Mouse (Mus musculus) bone marrow, adult 2 months (tissue): ENCODE measurements around the gene Mfsd5. TPM values are rescaled to one million over a fixed set of nuclear protein-coding genes. Genes with fewer than 3 reads are reported as not detected.

Source experiments
- H3K27ac ChIP-seq: fragments of 200-500 bp; 2 replicates; pipeline ENCODE4 v1.5.1; 2012; ENCODE audit warnings: low read depth, mild to moderate bottlenecking, control low read depth, inconsistent platforms, low read length; ENCODE audit not compliant: control insufficient read depth, poor library complexity, insufficient read depth
- H3K4me1 ChIP-seq: fragments of 200-500 bp; 2 replicates; pipeline ENCODE4 v1.6.1; 2011; ENCODE audit warnings: low read length; ENCODE audit not compliant: control insufficient read depth, insufficient read depth
- H3K4me3 ChIP-seq: fragments of 200-500 bp; replicated peaks from 2 replicates; pipeline ENCODE3; 2011; ENCODE audit warnings: mild to moderate bottlenecking, low read depth, low read length, control low read depth; ENCODE audit not compliant: control insufficient read depth
- CTCF ChIP-seq: fragments of 200-500 bp; IDR thresholded peaks from 2 replicates; pipeline ENCODE4 v1.5.1; 2011; ENCODE audit warnings: low read length, control low read depth; ENCODE audit not compliant: control insufficient read depth, insufficient read depth
- POLR2A ChIP-seq: fragments of 200-500 bp; IDR thresholded peaks from 2 replicates; pipeline ENCODE4 v1.6.1; 2011; ENCODE audit warnings: low read depth, mild to moderate bottlenecking, control low read depth, low read length, borderline replicate concordance; ENCODE audit not compliant: control insufficient read depth
- WGBS: fragments of 180-500 bp; shearing (Covaris S2); methylation state at CpG from one replicate; pipeline ENCODE4 v1.1.7; 2018; 5-methylcytosine and 5-hydroxymethylcytosine counted together
- polyA plus RNA-seq: library from polyadenylated mRNA; stranded (reverse); fragments of >200 nt; gene quantifications from 2 replicates; pipeline ENCODE4 v1.2.4, GENCODE M21; 2011; ENCODE audit warnings: low replicate concordance; ENCODE audit not compliant: missing spikeins, insufficient read depth, insufficient read length

Mfsd5 gene
- polyA plus RNA-seq, 1 experiment = 13.5 TPM

DNA sequence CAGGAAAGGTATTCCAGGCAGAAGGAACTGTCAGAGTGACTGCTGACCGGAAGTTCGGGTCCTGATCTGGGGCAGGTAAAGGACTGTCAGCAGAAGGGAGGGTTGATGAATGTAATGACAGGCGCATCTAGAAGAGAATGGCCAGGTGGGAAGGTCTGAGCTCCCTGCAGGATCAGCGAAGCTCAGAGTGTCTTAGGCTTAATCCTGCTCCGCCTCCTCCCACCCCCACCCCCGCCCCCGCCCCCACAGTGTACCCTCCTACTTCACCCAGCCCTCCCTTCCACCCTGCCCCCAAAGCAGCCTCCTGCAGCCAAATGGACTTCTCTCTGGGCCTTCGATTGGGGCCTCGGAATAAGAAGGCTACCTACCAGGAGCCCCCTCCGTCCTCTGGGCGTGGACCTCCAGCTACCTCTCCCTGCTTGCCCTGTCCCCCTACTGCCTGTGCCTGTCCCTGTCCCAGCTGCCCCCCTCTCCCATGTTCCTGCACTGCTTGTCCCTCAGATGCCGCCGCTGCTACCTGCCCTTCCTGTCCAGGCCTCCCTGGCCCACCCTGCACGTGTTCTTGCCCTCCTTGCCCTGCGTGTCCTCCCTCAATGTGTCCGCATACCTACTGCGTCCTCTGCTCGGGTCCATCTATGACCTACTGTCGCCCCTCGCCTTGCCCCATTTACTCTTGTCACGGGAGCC lies 8.8 kb upstream of the Mfsd5 start, which contains the start of gene Gm9918:
TSS of gene Gm9918 (plus strand) at position 290 of the 687 bp plus-strand sequence.
- 75% methylated on average over 21 of the region's 21 CpGs for WGBS
- Histone ChIP-seq H3K4me3 (no peak within 1 kb of the TSS), H3K27ac (no peak within 1 kb of the TSS), H3K4me1 (no peaks in the 10 kb centered on the region)
- TF ChIP-seq POLR2A = no peak
- no peak for TF ChIP-seq CTCF

DNA sequence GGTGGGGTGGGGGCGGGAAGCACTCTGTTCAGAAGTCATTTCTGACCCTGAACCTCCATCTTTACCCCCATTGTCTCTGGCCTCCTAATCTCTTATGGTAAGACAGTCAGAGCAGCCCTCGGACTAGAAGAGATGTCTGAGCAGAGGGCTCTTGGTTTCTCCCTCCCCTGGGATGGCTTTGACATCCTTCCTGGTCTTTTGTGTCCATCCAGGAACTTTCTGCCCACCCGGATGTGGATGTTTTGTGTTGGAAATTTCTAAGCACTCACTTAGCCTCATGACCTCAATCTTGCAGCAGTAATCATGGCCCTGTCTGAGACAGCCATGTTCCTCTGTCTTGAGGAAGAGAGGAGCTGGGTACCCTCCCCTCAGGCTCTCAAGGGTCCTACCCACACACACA lies 7.8 kb upstream of the Mfsd5 start:
- 46% methylated on average over 3 of the region's 3 CpGs for WGBS
- no peak overlapping the region for H3K4me3 ChIP-seq
- TF ChIP-seq CTCF (no peak), POLR2A (no peak)
- no peak overlapping the region for H3K27ac ChIP-seq
- no peaks in the 10 kb centered on the region for H3K4me1 ChIP-seq

DNA sequence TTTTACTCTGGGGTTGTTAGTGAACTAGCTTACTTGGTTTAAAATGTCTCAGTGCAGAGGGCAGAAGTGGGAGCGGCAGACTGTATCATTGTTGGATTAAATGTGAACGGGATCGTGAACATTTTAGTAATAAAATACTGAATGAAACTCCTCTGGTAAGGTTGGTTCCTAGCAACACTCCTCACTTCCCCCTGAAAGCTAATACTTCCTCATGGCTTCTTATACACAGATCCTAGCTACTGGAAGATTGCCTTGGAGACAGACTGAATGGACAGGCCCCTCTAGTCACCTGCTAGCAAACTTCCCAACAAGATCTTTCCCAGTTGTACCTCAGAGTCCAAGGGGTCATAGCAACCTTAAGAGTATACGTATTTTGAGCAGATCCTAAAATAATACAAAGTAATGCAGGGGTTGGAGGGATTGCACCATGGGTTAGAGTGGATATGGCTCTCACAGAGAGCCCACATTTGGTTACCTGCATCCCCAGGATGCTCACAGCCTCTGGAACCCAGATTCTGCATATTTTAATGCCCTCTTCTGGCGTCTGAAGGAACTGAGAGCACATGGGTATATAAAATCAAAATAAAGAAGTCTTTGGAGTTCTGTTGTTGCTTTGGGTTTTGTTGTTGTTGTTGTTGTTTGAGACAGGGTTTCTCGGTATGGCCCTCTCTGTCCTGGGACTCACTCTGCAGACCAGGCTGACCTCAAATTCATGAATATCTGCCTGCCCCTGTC lies 5.1 kb upstream of the Mfsd5 start:
- TF ChIP-seq POLR2A = no peak
- TF ChIP-seq CTCF = no peak
- no peaks in the 10 kb centered on the region for H3K4me1 ChIP-seq
- 70% methylated on average over 6 of the region's 6 CpGs for WGBS
- H3K4me3 ChIP-seq = no peak overlapping the region
- no peak overlapping the region for H3K27ac ChIP-seq

DNA sequence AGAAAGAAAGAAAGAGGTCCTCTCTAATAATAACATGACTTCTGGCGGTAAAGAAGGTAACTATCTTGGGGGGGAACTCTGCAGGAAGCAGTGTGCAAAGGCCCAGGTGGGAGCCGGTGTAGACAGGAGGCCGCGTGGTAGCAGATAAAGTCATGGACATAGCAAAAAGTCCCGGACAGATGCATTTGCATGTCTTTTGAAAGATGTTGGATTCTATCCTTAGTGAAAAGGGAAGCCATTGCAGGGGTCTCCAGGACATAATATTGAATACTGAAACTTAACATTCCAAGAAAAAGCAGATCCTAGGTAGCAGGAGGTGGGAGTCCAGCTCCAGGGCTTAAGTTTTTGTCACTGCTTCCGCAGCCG lies 545 bp upstream of the Mfsd5 start:
- Histone ChIP-seq H3K4me3 (peak overlapping the region; percentile 75), H3K4me1 (peaks cover 6% of the 10 kb centered on the region; the same call in 1 of the 2 replicates), H3K27ac (peak overlapping the region; percentile 66)
- 34% methylated on average over 7 of the region's 7 CpGs for WGBS
- TF ChIP-seq POLR2A = no peak
- TF ChIP-seq CTCF = no peak

DNA sequence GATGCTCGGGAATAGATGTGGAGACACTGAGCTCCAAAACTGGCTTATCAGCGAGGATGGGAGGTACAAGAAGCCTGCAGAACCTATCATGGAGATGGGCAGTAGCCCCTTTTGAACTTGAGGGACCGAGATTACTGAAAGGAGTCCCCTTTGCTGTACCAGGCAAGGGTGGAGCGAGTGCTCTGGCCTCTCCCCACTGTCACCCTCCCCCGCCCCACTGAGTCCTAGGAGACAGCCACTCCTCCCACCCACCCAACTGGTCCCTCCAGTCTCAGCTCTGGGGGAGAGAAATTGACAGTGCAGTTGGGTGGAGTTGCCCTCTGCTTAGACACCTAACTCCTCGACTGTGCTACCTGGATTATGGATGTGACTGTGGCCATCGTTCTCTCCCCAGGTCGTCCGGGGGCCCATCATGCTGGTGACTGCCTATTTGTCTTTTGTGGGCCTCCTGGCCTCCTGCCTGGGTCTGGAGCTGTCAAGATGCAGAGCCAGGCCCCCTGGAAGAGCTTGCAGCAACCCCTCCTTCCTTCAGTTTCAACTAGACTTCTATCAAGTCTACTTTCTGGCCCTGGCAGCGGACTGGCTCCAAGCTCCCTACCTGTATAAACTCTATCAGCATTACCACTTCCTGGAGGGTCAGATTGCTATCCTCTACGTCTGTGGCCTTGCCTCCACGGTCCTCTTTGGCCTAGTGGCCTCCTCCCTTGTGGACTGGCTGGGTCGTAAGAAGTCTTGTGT lies 698 bp downstream of the Mfsd5 start:
- WGBS = 14% methylated on average over 13 of the region's 13 CpGs
- Histone ChIP-seq H3K27ac (peak overlapping the region; percentile 92), H3K4me3 (peak overlapping the region; percentile 75), H3K4me1 (peaks cover 6% of the 10 kb centered on the region; the same call in 1 of the 2 replicates)
- TF ChIP-seq CTCF (no peak), POLR2A (no peak)

DNA sequence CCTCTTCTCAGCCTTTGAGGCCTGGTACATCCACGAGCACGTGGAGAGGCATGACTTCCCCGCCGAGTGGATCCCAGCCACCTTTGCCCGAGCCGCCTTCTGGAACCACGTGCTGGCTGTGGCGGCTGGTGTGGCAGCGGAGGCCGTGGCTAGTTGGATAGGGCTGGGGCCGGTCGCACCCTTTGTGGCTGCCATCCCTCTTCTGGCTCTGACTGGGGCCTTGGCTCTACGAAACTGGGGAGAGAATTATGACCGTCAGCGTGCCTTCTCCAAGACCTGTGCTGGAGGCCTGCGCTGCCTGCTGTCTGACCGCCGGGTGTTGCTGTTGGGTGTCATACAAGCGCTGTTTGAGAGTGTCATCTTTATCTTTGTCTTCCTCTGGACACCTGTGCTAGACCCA lies 1.4 kb downstream of the Mfsd5 start:
- H3K27ac ChIP-seq = no peak overlapping the region
- peaks cover 6% of the 10 kb centered on the region; the same call in 1 of the 2 replicates for H3K4me1 ChIP-seq
- WGBS = 92% methylated on average over 19 of the region's 19 CpGs
- TF ChIP-seq CTCF (no peak), POLR2A (no peak)
- no peak overlapping the region for H3K4me3 ChIP-seq

DNA sequence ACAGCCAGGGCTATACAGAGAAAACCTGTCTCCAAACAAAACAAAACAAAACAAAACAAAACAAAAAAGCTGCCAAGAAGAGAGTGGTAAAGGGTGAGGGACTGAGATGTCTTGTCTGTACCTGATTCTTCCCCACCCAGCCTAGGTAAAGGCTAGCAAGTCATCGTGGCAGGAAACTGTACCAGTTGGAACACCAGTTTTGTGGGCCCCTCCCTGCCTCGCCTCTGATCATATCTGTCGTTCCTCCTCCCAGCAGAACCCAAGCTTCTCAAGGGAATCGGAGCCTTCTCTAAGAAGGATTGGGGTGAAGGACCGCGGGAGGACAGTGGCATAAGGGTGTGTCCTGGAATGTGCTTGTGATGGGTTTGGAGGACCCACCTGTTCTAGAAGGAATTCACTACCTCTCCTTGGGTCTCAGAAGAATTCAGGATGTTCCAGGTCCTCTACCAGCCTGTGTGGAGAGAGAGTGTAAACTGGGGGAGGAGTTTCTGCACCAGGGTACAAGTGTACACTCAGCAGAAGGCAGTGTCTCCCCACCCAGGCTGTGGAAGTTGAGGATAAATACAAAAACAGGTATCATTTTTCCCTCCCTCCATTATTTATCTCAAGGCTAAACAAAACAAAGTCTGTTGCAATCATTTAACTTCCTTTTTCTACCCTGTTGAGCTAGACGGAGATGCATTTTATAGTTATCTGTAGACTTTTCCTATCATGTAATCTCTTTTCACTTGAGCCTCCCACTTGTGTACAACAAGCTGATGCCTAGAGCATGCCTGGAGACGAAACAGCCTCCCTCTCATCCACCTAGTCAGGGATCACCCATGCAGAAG lies 3.4 kb downstream of the Mfsd5 start:
- Histone ChIP-seq H3K4me3 (no peak overlapping the region), H3K4me1 (peaks cover 6% of the 10 kb centered on the region; the same call in 1 of the 2 replicates), H3K27ac (peak overlapping the region; percentile 43; the same call in 1 of the 2 replicates)
- TF ChIP-seq CTCF (no peak), POLR2A (no peak)
- WGBS = 34% methylated on average over 8 of the region's 8 CpGs

DNA sequence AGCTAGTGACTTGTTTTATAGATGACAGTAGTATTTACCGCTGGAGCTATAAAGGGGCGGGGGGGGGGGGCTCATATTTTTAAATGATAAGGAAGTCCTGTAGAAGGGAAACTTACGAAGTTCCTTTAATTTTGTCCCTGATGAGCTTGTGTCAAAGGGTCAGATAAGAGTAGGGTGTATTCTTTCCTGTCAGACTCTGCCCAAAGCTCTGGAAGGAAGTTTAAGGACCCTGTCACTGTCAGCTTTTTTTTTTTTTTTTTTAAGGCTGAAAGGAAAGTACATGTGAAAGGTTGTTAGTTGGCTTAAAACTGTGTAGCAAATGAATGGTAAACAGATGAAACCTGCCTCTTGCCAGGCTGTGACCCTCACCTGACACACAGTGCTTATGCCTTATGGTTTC lies 4.4 kb downstream of the Mfsd5 start:
- no peak overlapping the region for H3K4me3 ChIP-seq
- WGBS = 48% methylated on average over 3 of the region's 3 CpGs
- TF ChIP-seq POLR2A = no peak
- TF ChIP-seq CTCF = no peak
- H3K4me1 ChIP-seq = peaks cover 6% of the 10 kb centered on the region; the same call in 1 of the 2 replicates
- H3K27ac ChIP-seq = no peak overlapping the region
